Mouse (Mus musculus) mouse embryonic stem cell (cell line): ENCODE results near the gene Tmco4.

ENCODE experiments used
- in situ Hi-C, 2 experiments: fragments of 300-500 bp; cut with MboI; formaldehyde crosslinking; loops; 1 replicate in 1 of 2; 3 replicates in 1 of 2; pipeline ENCODE4 v1.14.3; 2019 to 2020; ENCODE audit warnings: low sequenced_read_pairs in 2 of 2, low pct_unique_long_range_greater_than_20kb in 1 of 2, mixed read lengths in 1 of 2; ENCODE audit not compliant: unreplicated experiment in 1 of 2

Gene Tmco4

DNA sequence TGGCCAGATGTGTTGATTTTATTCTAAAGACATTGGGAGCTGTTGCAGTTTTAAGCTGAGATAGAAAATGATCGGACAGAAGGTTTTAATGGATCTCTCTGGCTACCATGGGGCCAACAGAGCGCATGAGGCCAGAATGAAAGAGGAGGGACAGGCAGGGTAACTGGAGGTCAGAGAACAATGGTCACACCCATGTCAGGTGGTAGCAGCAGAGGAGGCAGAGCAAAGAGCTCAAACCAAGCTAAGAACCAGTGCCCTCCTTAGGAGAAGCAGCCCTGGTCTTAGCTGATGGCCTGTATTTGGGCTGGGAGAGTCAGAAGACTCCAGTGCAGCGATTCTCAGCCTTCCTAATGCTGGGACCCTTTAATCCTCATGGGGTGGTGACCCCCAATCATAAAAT is 34.7 kb downstream of the Tmco4 start:
- in situ Hi-C loops = no loop called here

DNA sequence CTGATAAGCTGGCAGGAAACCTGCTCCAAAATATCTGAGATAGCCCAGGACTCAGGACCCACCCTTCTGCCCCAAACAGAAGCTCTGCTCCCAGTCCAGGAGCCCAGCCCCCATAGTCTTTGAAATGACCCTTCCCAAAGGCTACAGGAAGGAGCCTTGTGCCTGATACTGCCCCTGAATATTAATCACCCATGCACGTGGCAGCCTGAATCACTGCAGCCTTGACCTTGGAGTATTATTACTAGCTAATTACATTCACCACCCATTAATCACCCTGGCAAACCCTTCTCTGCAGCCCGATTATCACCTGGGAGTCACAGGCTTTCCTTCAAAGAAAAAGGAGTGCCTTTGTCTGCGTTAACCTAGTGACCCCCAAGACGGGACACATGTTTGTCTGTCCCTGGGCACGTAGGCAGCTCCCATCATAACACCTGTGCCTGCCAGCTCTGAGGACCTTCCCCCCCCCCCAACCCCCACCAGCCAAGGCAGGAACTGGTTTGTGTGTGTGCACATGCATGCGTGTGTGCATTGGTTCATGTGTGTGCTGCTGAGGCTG is 35.4 kb downstream of the Tmco4 start:
- in situ Hi-C loops = no loop called here

GRCm38 (mm10) chr4:139011201-139011702 is 38.6 kb downstream of the Tmco4 start:
- in situ Hi-C loops = no loop called here

- in situ Hi-C loops = no loop called here
Measured at GRCm38 (mm10) chr4:139013281-139013680, 40.6 kb downstream of the Tmco4 start.

DNA sequence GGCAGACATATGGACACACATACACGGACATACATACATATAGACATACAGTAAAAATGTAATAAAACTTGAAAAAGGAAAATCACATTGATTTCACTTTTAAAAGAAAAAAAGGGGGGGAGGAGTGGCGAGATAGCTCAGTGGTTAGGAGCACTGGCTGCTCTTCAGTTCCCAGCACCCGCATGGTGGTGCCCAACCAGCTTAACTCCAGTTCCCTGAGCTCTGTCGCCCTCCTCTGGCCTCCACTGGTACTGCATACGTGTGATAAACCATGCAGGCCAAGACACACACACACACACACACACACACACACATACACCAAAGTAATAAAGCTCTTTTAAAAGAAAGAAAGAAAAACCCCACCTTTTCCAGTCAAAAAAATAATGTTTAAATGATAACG is 42.1 kb downstream of the Tmco4 start:
- in situ Hi-C loops = no loop called here

- in situ Hi-C loops = no loop called here
Measured at GRCm38 (mm10) chr4:139018388-139018787, 45.7 kb downstream of the Tmco4 start.

- in situ Hi-C loops = no loop called here
Measured at GRCm38 (mm10) chr4:139018976-139019375, 46.3 kb downstream of the Tmco4 start.

GRCm38 (mm10) chr4:139019413-139019812 is 46.7 kb downstream of the Tmco4 start:
- in situ Hi-C loops = no loop called here

GRCm38 (mm10) chr4:139020385-139020784 is 47.7 kb downstream of the Tmco4 start:
- in situ Hi-C loops = no loop called here

GRCm38 (mm10) chr4:139024379-139024778 is 51.7 kb downstream of the Tmco4 start:
- in situ Hi-C loops = no loop called here

- in situ Hi-C loops = no loop called here
Measured at GRCm38 (mm10) chr4:139030675-139031074, 58.0 kb downstream of the Tmco4 start.

DNA sequence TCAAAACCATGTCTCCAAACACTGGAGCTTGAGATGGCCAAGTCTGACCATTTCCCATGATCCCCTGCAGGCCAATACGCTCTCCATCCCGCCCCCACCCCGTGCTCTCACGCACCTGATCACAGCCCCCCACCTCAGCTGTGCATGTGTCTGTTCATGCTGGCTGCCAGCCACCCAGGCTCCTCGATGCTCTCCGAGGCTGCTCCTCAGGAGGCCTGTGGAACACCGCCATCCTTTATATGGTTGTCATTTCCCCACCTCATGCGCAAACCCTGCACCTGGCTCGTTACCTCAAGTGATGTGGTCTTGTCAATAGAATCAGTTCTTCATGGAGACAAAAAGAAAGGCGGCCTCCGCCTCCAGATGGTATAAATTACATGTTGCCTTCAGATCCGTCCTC is 59.8 kb downstream of the Tmco4 start:
- in situ Hi-C loops = no loop called here

GRCm38 (mm10) chr4:139033263-139034009 is 60.7 kb downstream of the Tmco4 start:
- in situ Hi-C loops = no loop called here

- in situ Hi-C loops = no loop called here
Measured at GRCm38 (mm10) chr4:139034010-139034367, 61.3 kb downstream of the Tmco4 start.

DNA sequence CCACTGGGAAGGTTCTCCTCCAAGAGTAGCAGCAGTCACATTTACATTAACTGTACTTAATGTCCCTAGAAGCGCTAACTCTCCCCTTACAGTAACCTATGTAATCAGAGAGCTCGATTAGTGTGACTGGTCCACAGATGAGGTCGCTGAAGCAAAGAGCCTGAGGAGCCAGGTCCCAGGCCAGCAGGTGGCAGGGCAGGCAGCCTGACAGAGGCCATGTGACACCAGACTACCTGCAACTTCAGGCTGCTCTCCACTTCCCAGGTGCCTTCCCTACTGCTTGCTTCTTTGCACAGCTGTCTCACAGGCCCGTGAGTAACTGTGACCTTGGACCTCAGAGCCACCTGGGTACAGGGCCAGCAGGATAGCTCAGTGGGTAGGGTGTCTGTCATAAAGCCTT is 61.9 kb downstream of the Tmco4 start:
- in situ Hi-C loops = no loop called here

DNA sequence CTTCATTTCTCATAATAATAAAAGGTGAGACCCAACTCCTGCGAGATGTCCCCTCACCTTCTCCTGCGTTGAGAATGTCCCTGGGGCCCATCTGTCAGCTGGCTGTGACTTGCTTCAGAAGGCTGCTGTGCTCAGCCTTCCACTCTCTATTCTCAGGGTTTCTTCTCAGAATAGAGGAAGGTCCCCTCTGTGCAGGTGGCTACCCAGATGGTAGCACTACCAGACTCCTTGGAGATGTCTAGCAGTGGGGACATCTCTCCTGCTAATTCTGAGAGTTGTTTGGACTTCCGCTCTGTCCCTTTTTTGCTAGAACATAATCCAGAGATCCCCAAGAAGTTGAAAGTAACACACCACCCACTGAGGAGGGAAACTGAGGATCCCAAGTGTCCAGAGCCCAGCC is 62.3 kb downstream of the Tmco4 start:
- in situ Hi-C loops = no loop called here

DNA sequence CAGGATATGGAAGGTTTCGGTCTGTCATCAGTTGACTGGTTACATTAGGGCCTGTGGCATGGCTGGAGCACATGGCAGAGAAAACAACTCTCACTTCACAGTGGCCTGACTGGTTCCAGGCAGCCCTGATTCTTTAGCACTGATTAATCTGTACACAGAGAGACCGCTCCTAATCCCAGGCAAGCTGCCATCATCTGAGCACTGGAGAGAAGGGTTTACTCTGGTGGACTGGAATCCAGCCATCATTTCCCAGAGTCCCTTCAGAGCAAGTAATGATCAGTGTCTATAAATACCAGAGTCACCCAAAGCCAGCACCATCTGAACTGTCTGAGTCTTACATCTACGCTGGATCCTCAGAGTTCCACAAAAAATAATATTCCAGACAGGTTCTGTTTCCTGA is 63.1 kb downstream of the Tmco4 start:
- in situ Hi-C loops = no loop called here

- in situ Hi-C loops = no loop called here
Measured at GRCm38 (mm10) chr4:139037795-139038607, 65.3 kb downstream of the Tmco4 start.

GRCm38 (mm10) chr4:139040084-139040839 is 67.6 kb downstream of the Tmco4 start:
- in situ Hi-C loops = no loop called here
